Mouse (Mus musculus): ENCODE data around the gene Wasl. TPM values are rescaled to one million over a fixed set of nuclear protein-coding genes. Genes with fewer than 3 reads are reported as not detected.

Gene Wasl
- not detected in 2 replicates for polyA plus RNA-seq (2012; ENCODE audit: insufficient read depth, insufficient read length, low replicate concordance, missing spikeins)

DNA sequence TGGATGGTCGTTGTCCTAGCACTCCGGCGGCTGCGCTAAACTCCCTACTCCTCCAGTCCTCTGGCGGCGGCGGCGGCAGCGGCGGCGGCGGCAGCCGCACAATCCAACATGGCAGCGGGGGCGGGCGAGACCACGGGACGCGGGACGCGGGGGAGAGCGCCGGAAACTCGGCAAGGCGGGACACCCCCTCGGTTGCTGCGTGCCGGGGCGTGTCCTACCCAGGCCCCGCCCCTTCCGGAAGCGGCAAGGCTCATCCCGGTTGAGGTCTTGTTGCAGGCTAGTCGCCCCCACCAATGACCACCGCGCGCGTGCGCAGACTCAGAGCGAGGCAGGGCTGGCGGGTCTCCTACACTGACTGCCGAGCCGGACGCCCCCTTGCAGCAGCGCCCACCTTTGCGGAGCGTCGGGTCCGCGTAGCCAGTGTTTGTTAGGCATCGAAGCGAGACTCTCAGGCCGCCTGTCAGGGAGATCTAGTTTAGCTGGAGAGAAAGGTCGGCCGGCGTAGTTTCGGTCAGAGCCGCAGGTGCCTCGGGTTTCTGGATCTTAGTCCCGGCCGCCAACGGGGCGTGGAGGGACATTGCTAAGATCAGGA lies at the start of gene Wasl:
Gene Wasl, minus strand, starts transcription at position 143 of the 592 bp plus-strand sequence.
- WGBS, result under 1% methylated on average over 60 of the region's 63 CpGs
- Histone ChIP-seq H3K27ac (ENCODE audit: insufficient read depth, low read depth, low read length) (peak within 1 kb of the TSS; percentile 78), H3K4me3 (ENCODE audit: insufficient read depth, low read depth, low read length) (peak within 1 kb of the TSS; percentile 92), H3K4me1 (ENCODE audit: control insufficient read depth, insufficient read depth, low read length) (no peaks in the 10 kb centered on the region)
- peak; percentile 91 for TF ChIP-seq POLR2A (IDR thresholded peaks at IDR 0.05; ENCODE audit: insufficient read depth, low read depth, low read length)
- TF ChIP-seq CTCF (IDR thresholded peaks at IDR 0.05; ENCODE audit: insufficient read depth, low read depth, low read length), result 0 out of 2 replicates have a peak, but pooled peaks have one; percentile 9

DNA sequence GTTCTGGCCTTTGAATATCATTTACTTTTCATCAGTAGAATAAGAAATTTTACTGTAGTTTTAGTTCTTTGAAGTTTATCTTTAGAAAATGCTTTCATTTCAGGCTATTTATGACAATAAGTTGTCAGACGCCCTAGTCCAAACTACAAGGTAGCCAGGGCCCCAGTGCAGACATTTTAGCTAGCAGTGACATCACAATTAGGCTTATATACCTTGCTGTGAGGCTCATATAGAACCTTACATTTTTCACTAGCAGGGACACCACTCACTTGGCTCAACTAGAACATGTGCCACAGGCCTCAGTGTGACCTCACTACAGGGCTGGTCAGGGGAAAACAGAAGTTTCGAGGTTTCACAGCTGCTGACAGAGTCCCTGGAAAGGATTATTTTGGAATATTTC lies 42.7 kb upstream of the Wasl start:
- Histone ChIP-seq H3K27ac (ENCODE audit: insufficient read depth, low read depth, low read length) (no peak overlapping the region), H3K4me1 (ENCODE audit: control insufficient read depth, insufficient read depth, low read length) (no peaks in the 10 kb centered on the region), H3K4me3 (ENCODE audit: insufficient read depth, low read depth, low read length) (no peak overlapping the region)
- no peak for TF ChIP-seq POLR2A (IDR thresholded peaks at IDR 0.05; ENCODE audit: insufficient read depth, low read depth, low read length)
- no peak for TF ChIP-seq CTCF (IDR thresholded peaks at IDR 0.05; ENCODE audit: insufficient read depth, low read depth, low read length)
- WGBS, result 74% methylated on average over 2 of the region's 2 CpGs

DNA sequence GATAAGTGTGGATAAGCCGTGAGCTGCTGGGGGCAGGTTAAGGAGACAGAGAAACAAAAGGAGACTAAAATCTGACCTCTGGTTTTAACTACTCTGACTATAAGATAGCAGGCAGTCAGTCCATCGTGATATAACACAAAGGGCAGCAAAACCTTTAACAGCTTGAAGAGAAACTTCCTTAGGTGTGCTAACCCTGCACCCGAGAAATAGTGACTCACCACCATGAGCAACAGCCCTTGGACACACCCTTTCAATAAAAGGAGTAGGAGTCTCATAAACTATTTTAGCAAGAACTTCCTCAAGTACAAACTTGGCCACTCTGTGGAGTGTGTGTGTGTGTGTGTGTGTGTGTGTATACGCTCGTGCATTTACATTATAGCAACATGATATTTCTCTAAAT lies 42.3 kb upstream of the Wasl start:
- H3K4me1 ChIP-seq (ENCODE audit: control insufficient read depth, insufficient read depth, low read length), result no peaks in the 10 kb centered on the region
- WGBS, result 90% methylated on average over 5 of the region's 5 CpGs
- H3K27ac ChIP-seq (ENCODE audit: insufficient read depth, low read depth, low read length), result no peak overlapping the region
- TF ChIP-seq CTCF (IDR thresholded peaks at IDR 0.05; ENCODE audit: insufficient read depth, low read depth, low read length), result no peak
- no peak for TF ChIP-seq POLR2A (IDR thresholded peaks at IDR 0.05; ENCODE audit: insufficient read depth, low read depth, low read length)
- H3K4me3 ChIP-seq (ENCODE audit: insufficient read depth, low read depth, low read length), result no peak overlapping the region

DNA sequence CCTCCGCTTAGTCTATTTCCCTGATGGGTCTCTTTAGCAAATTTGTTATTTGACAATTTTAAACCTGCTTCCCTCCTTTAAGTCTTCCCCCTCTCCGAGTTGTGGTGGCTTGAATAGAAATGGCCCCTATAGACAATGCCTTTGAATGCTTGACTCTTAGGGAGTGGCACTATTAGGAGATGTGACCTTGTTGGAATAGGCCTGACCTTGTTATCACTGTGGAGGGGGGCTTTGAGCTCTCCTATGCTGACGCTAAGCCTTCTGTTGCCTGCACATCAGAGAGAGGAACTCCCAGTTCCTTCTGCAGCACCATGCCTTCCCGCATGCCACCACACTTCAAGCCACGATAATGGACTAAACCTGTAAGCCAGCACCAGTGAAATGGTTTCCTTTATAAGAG lies 32.4 kb upstream of the Wasl start:
- H3K4me1 ChIP-seq (ENCODE audit: control insufficient read depth, insufficient read depth, low read length), result no peaks in the 10 kb centered on the region

DNA sequence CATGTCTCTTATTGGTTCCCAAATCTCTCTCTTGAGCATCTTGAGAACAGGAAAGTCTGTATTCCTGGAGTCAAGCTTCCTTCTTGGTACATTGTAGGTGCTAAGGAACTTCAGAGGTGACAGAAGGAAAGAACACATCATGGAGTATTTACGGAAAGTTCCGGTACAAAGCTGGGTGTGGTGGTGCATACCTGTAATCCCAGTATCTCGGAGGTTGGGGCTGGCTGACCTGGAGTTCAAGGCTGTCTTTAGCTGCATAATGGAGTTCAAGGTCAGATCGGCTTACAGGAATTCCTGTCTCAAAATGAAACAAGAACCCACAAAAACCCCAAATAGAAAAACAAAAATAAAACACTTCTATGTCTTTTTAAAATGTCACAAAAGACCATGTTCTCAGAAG lies 31.3 kb upstream of the Wasl start:
- WGBS, result 86% methylated on average over 4 of the region's 4 CpGs
- no peak overlapping the region for H3K4me3 ChIP-seq (ENCODE audit: insufficient read depth, low read depth, low read length)
- TF ChIP-seq POLR2A (IDR thresholded peaks at IDR 0.05; ENCODE audit: insufficient read depth, low read depth, low read length) (no peak), CTCF (IDR thresholded peaks at IDR 0.05; ENCODE audit: insufficient read depth, low read depth, low read length) (no peak)
- no peaks in the 10 kb centered on the region for H3K4me1 ChIP-seq (ENCODE audit: control insufficient read depth, insufficient read depth, low read length)
- no peak overlapping the region for H3K27ac ChIP-seq (ENCODE audit: insufficient read depth, low read depth, low read length)

More for the DNA sequence above, 32.4 kb upstream of the Wasl start:
- Histone ChIP-seq H3K4me3 (ENCODE audit: insufficient read depth, low read depth, low read length) (no peak overlapping the region), H3K27ac (ENCODE audit: insufficient read depth, low read depth, low read length) (no peak overlapping the region)
- 88% methylated on average over 5 of the region's 5 CpGs for WGBS
- no peak for TF ChIP-seq POLR2A (IDR thresholded peaks at IDR 0.05; ENCODE audit: insufficient read depth, low read depth, low read length)
- no peak for TF ChIP-seq CTCF (IDR thresholded peaks at IDR 0.05; ENCODE audit: insufficient read depth, low read depth, low read length)

DNA sequence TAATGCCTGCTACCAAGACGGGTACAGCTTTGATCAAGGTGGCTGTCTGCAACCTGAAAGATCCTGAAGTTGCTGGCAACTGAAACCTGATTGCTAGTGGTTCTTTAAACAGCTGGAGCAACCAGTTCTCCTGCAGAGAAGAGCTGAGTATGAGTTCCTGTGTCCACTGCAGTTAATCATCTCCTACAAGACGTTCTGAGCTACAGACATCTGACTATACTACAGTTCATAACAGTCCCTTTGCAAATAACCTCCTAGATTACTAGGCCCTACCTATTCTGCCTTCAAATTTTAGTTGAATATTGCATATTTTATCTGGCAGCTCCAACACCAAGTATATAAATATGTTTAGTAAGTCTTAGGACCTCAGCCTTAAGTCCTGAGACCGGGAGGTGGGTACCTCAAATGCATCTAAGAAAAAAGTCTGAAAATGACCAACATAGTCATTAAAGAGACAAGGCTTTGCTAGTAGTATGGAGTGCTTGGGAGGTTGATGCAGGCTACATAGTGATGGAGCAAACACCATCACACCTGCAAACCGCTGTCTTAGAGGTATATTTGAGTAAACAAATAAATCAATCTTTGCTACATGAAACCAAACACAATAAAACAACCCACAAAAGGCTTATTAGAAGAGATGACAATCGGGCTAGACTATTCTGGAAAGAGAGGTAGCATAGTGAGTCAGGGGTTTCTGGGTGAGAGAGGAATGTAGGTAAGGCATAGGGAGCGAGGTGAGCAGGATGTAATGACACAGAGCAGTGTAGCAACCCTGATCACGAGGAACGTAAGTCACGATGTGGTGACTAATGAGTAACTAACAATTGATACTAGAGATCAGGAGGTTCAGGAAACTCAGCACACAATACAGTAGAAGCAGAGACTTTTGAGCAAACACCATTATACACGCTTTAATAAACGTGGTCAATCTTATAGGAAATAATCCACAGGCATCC lies 29.9 kb upstream of the Wasl start:
- WGBS, result 85% methylated on average over 11 of the region's 11 CpGs
- H3K27ac ChIP-seq (ENCODE audit: insufficient read depth, low read depth, low read length), result no peak overlapping the region
- TF ChIP-seq POLR2A (IDR thresholded peaks at IDR 0.05; ENCODE audit: insufficient read depth, low read depth, low read length), result no peak
- TF ChIP-seq CTCF (IDR thresholded peaks at IDR 0.05; ENCODE audit: insufficient read depth, low read depth, low read length), result no peak
- H3K4me3 ChIP-seq (ENCODE audit: insufficient read depth, low read depth, low read length), result no peak overlapping the region
- H3K4me1 ChIP-seq (ENCODE audit: control insufficient read depth, insufficient read depth, low read length), result no peaks in the 10 kb centered on the region

DNA sequence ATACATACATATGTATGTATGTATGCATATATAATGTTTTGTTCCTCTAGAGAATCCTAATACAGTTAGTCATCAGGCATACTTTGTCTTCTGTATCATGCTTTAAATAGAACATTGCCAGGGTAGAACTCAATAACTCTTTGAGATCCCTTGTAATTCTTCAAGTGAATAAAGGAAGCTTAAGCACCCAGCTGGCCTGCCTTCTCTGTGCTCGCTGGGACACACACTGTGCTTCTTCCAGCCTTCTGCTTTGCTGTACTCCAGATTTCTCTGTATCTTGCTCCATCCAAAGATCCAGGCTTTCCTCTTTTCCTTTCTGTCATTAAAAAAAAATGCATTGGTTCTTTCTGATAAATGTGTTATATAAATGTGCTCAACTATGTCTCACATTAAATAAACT lies 23.1 kb upstream of the Wasl start:
- TF ChIP-seq POLR2A (IDR thresholded peaks at IDR 0.05; ENCODE audit: insufficient read depth, low read depth, low read length) (no peak), CTCF (IDR thresholded peaks at IDR 0.05; ENCODE audit: insufficient read depth, low read depth, low read length) (no peak)
- Histone ChIP-seq H3K27ac (ENCODE audit: insufficient read depth, low read depth, low read length) (no peak overlapping the region), H3K4me3 (ENCODE audit: insufficient read depth, low read depth, low read length) (no peak overlapping the region), H3K4me1 (ENCODE audit: control insufficient read depth, insufficient read depth, low read length) (no peaks in the 10 kb centered on the region)
- 33% methylated on average over 1 of the region's 1 CpGs for WGBS

DNA sequence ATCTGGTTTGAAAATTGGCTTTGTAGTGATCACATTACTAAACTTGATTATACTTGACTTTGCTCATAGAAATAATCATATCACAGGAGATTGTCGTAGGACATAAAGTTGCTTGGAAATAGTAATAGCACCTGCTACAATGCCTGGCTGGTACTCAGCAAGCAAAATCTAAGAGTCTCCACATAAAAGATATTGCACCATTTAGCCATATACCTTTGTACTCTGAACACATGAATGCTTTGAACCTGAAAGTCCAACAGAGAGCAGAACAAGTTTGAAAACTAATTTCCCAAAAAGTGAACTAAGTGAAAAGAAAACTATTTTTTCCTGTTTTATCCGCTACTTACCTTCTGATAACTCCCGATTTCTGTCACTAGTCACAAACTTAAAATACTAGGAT lies 18.3 kb upstream of the Wasl start:
- WGBS, result 95% methylated on average over 3 of the region's 3 CpGs
- no peak overlapping the region for H3K27ac ChIP-seq (ENCODE audit: insufficient read depth, low read depth, low read length)
- no peak overlapping the region for H3K4me3 ChIP-seq (ENCODE audit: insufficient read depth, low read depth, low read length)
- no peaks in the 10 kb centered on the region for H3K4me1 ChIP-seq (ENCODE audit: control insufficient read depth, insufficient read depth, low read length)
- no peak for TF ChIP-seq POLR2A (IDR thresholded peaks at IDR 0.05; ENCODE audit: insufficient read depth, low read depth, low read length)
- no peak for TF ChIP-seq CTCF (IDR thresholded peaks at IDR 0.05; ENCODE audit: insufficient read depth, low read depth, low read length)

DNA sequence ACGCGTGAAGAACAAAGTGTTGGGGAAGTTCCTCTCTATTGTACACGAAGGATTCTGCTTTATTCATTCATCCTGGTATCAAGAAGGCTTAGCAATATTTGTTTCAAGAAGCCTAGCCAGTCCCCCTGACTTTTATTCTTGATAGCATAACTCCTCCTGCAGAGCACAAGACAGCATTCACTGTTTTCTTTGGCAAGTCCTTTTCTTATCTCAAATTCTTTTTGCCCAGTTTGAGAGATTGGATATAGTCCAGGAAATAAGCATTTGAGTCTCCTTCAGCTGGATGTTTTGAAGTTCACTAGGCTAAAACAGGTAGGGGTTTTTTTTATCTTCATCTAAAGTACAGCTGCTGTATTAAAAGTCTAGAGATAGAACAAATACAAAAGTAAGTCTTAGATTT lies 3.0 kb upstream of the Wasl start:
- H3K4me3 ChIP-seq (ENCODE audit: insufficient read depth, low read depth, low read length), result no peak overlapping the region
- H3K27ac ChIP-seq (ENCODE audit: insufficient read depth, low read depth, low read length), result no peak overlapping the region
- whole genome bisulfite sequencing, result 73% methylated on average over 3 of the region's 3 CpGs
- no peaks in the 10 kb centered on the region for H3K4me1 ChIP-seq (ENCODE audit: control insufficient read depth, insufficient read depth, low read length)
- no peak for TF ChIP-seq CTCF (IDR thresholded peaks at IDR 0.05; ENCODE audit: insufficient read depth, low read depth, low read length)
- TF ChIP-seq POLR2A (IDR thresholded peaks at IDR 0.05; ENCODE audit: insufficient read depth, low read depth, low read length), result no peak
